Comparison of ENCODE assay signal across 19 mouse cellular contexts in genomic region chr12:15840864-15841557, GRCm38 (mm10). TPM values are rescaled to one million over a fixed set of nuclear protein-coding genes. Genes with fewer than 3 reads are reported as not detected.
DNase-seq lines count a peak whose midpoint lies in the region; TF ChIP-seq lines count a peak whose summit lies in the region.
"Had no signal": no experiment of that assay in that cellular context is flagged by ENCODE, and none has a peak within 500 bp of the region (broad histone marks: within the 10 kb centered on the region; RNA-seq: fewer than 3 reads in every experiment).

No protein-coding gene starts in this region.

- WGBS in kidney, adult 2 months, result 63% methylated on average over 12 of the region's 12 CpGs
- WGBS in thymus, adult 2 months, result 95% methylated on average over 12 of the region's 12 CpGs

- intact Hi-C loops in left cerebral cortex, postnatal 25 days (cut with DNase I), result no loop called here

- peak; percentile 93 for DNase-seq in kidney, adult 2 months
- peak; percentile 92 for DNase-seq in kidney, adult 9 months
- peak; percentile 53 for DNase-seq in kidney, postnatal 10 days
- peak; percentile 18 to 52 for DNase-seq in kidney, postnatal 4 days
- no peak for DNase-seq in thymus, adult 2 months
- no peak for DNase-seq in left cerebral cortex, postnatal 25 days (ENCODE audit: low spot score in 2 of 2)
- DNase-seq in cerebellum, adult 9-11 months, result no peak
- DNase-seq: adrenal gland, postnatal 10 days; cerebellum, adult 11 months; cerebellum, adult 9-10 months; cerebellum, postnatal 36 days; gastrocnemius, postnatal 14 days; heart, postnatal 14 days had no signal

- H3K4me1 ChIP-seq in kidney, adult 2 months (ENCODE audit: control insufficient read depth, insufficient read depth, low read length), result peaks cover 11% of the 10 kb centered on the region; the same call in 1 of the 2 replicates
- H3K4me1 ChIP-seq in thymus, adult 2 months (replicated peaks; ENCODE audit: control insufficient read depth, insufficient read depth, low read length), result no peaks in the 10 kb centered on the region
- H3K4me1 ChIP-seq: embryonic facial prominence, embryonic 13.5 days; forebrain, embryonic 12.5 days; heart, embryonic 10.5 days; heart, embryonic 15.5 days; hindbrain, embryonic 13.5 days had no signal

- TF ChIP-seq CTCF in kidney, adult 2 months (conservative IDR thresholded peaks at IDR 0.05; ENCODE audit: insufficient read depth, insufficient read length, low read depth, low read length), result no peak
- no peak for TF ChIP-seq CTCF in thymus, adult 2 months (IDR thresholded peaks at IDR 0.05; ENCODE audit: borderline replicate concordance, control insufficient read depth, extremely low read depth, insufficient read depth, low read length, poor library complexity)

- H3K4me3 ChIP-seq in kidney, adult 2 months (ENCODE audit: insufficient read depth, low read depth, low read length), result no peak overlapping the region
- H3K4me3 ChIP-seq in thymus, adult 2 months (ENCODE audit: control insufficient read depth, insufficient read depth, low read length), result no peak overlapping the region
- H3K4me3 ChIP-seq: embryonic facial prominence, embryonic 13.5 days; forebrain, embryonic 12.5 days; heart, embryonic 10.5 days; heart, embryonic 15.5 days; hindbrain, embryonic 13.5 days had no signal

- peak overlapping the region; percentile 99 for H3K27ac ChIP-seq in kidney, adult 2 months (ENCODE audit: insufficient read depth, low read depth, low read length)
- H3K27ac ChIP-seq in thymus, adult 2 months (ENCODE audit: control insufficient read depth, insufficient read depth, low read length), result no peak overlapping the region
- H3K27ac ChIP-seq: embryonic facial prominence, embryonic 13.5 days; forebrain, embryonic 12.5 days; heart, embryonic 10.5 days; heart, embryonic 15.5 days; hindbrain, embryonic 13.5 days; hindbrain, postnatal 0 days had no signal

- H3K36me3 ChIP-seq in kidney, adult 2 months (ENCODE audit: control insufficient read depth, insufficient read depth, low read length), result no peaks in the 10 kb centered on the region
- no peaks in the 10 kb centered on the region for H3K36me3 ChIP-seq in thymus, adult 2 months (ENCODE audit: control insufficient read depth, insufficient read depth, low read length)
- H3K36me3 ChIP-seq: embryonic facial prominence, embryonic 13.5 days; forebrain, embryonic 12.5 days; heart, embryonic 10.5 days; heart, embryonic 15.5 days; hindbrain, embryonic 13.5 days had no signal

- TF ChIP-seq POLR2A in kidney, adult 2 months (IDR thresholded peaks at IDR 0.05; ENCODE audit: low read depth, low read length), result no peak
- TF ChIP-seq POLR2A in thymus, adult 2 months (IDR thresholded peaks at IDR 0.05; ENCODE audit: control insufficient read depth, extremely low read depth, insufficient read depth, low read length, poor library complexity), result no peak

- no peaks in the 10 kb centered on the region for H3K27me3 ChIP-seq in kidney, adult 2 months (replicated peaks; ENCODE audit: control insufficient read depth, insufficient read depth, low read length)
- H3K27me3 ChIP-seq in thymus, adult 2 months (ENCODE audit: control insufficient read depth, insufficient read depth, low read length), result no peaks in the 10 kb centered on the region
- H3K27me3 ChIP-seq: embryonic facial prominence, embryonic 13.5 days; forebrain, embryonic 12.5 days; heart, embryonic 15.5 days; hindbrain, embryonic 13.5 days had no signal

RNA-seq across cellular contexts. Expression of gene Trib2, which starts 24.3 kb away (rescaled TPM):
- 22.2 and 24.5 TPM in 2 replicates for polyA plus RNA-seq in kidney, adult 2 months (2012; rRNA removed)
- 46.3 and 49.5 TPM in 2 replicates for polyA plus RNA-seq in thymus, adult 2 months (2012; rRNA removed)
- total RNA-seq in left cerebral cortex, postnatal 25 days (2021), result 10 to 100 TPM; 43.4 to 60.5 TPM

Comparison
In these comparisons a context has a peak if more than half of its experiments do, and no peak if none do; other contexts are left out.
1. DNase-seq: peak in kidney, adult 2 months (single experiment), kidney, adult 9 months (single experiment), kidney, postnatal 10 days (single experiment) and kidney, postnatal 4 days (2 of 2); none in thymus, adult 2 months (single experiment), left cerebral cortex, postnatal 25 days (0 of 2) and cerebellum, adult 9-11 months (single experiment).